Mouse (Mus musculus) hindbrain, embryonic 14.5 days (tissue): ENCODE results near the gene Tmc8. TPM values are rescaled to one million over a fixed set of nuclear protein-coding genes. Genes with fewer than 3 reads are reported as not detected.

Source experiments
- ATAC-seq: fragments of 200-750 bp; cut with Nextera tagmentation; 2 replicates; pipeline ENCODE4 v1.8.0; 2017; ENCODE audit warnings: moderate number of reproducible peaks, mild to moderate bottlenecking, moderate TSS enrichment, moderate library complexity; ENCODE audit not compliant: low FRiP score
- DNase-seq: peaks from one replicate; pipeline ENCODE4 v3.0.0-alpha.2; 2015; ENCODE audit warnings: low spot score
- H3K27ac ChIP-seq: fragments of 300-500 bp; sonication (generic); 2 replicates; pipeline ENCODE4 v1.5.1; 2014; ENCODE audit warnings: mild to moderate bottlenecking, moderate library complexity
- H3K27me3 ChIP-seq: fragments of 300-500 bp; sonication (generic); 2 replicates; pipeline ENCODE4 v1.6.1; 2014; ENCODE audit warnings: mild to moderate bottlenecking, low read length, mixed read lengths; ENCODE audit not compliant: control insufficient read depth, insufficient read depth
- H3K36me3 ChIP-seq: fragments of 300-500 bp; sonication (generic); replicated peaks from 2 replicates; pipeline ENCODE4 v1.6.1; 2014; ENCODE audit not compliant: control insufficient read depth, insufficient read depth
- H3K4me1 ChIP-seq: fragments of 300-500 bp; sonication (generic); replicated peaks from 2 replicates; pipeline ENCODE4 v1.6.1; 2014; ENCODE audit warnings: antibody characterized with exemption, low read length, mixed read lengths; ENCODE audit not compliant: control insufficient read depth, insufficient read depth
- H3K4me2 ChIP-seq: fragments of 300-500 bp; sonication (generic); replicated peaks from 2 replicates; pipeline ENCODE4 v1.6.1; 2014; ENCODE audit warnings: mild to moderate bottlenecking, moderate library complexity
- H3K4me3 ChIP-seq: fragments of 300-500 bp; sonication (generic); replicated peaks from 2 replicates; pipeline ENCODE4 v1.5.1; 2014; ENCODE audit warnings: mild to moderate bottlenecking, low read length
- H3K9ac ChIP-seq: fragments of 300-500 bp; sonication (generic); 2 replicates; pipeline ENCODE4 v1.6.1; 2014
- H3K9me3 ChIP-seq: fragments of 300-500 bp; sonication (generic); 2 replicates; pipeline ENCODE4 v1.6.1; 2016; ENCODE audit warnings: low read length; ENCODE audit not compliant: control insufficient read depth
- WGBS: fragments of 180-500 bp; shearing (Covaris S2); extraction: QIAGEN DNeasy Blood & Tissue Kit; methylation state at CpG from one replicate; pipeline ENCODE4 v1.1.7; 2014; 5-methylcytosine and 5-hydroxymethylcytosine counted together
- polyA plus RNA-seq: library from polyadenylated mRNA; unstranded; fragments of >200 nt; fragmentation: Nextera tagmentation; extraction: Ambion mirVana; gene quantifications from 2 replicates; pipeline ENCODE4 v1.2.1, GENCODE M21; 2014

Tmc8 gene
- polyA plus RNA-seq, 1 experiment from 2014 or later, result 0.68 TPM

GRCm38 (mm10) chr11:117799174-117799573 lies 17.3 kb downstream of the Tmc8 start:
- H3K4me1 ChIP-seq, result no peaks in the 10 kb centered on the region
- H3K4me2 ChIP-seq, result no peak overlapping the region
- H3K27ac ChIP-seq, result no peak overlapping the region
- H3K9me3 ChIP-seq, result no peaks in the 10 kb centered on the region
- no peak overlapping the region for H3K4me3 ChIP-seq
- 76% methylated on average over 5 of the region's 5 CpGs for WGBS
- no peak overlapping the region for H3K9ac ChIP-seq
- DNase-seq (no peak), ATAC-seq (no peak)
- H3K27me3 ChIP-seq, result no peaks in the 10 kb centered on the region
- H3K36me3 ChIP-seq, result no peaks in the 10 kb centered on the region

GRCm38 (mm10) chr11:117800038-117800437 lies 18.2 kb downstream of the Tmc8 start:
- H3K4me1 ChIP-seq, result no peaks in the 10 kb centered on the region
- H3K9me3 ChIP-seq, result no peaks in the 10 kb centered on the region
- DNase-seq (no peak), ATAC-seq (no peak)
- no peaks in the 10 kb centered on the region for H3K27me3 ChIP-seq
- 89% methylated on average over 7 of the region's 7 CpGs for WGBS
- H3K4me2 ChIP-seq, result no peak overlapping the region
- no peak overlapping the region for H3K4me3 ChIP-seq
- no peak overlapping the region for H3K27ac ChIP-seq
- H3K9ac ChIP-seq, result no peak overlapping the region
- no peaks in the 10 kb centered on the region for H3K36me3 ChIP-seq

- H3K36me3 ChIP-seq, result no peaks in the 10 kb centered on the region
- H3K9ac ChIP-seq, result no peak overlapping the region
- no peaks in the 10 kb centered on the region for H3K27me3 ChIP-seq
- H3K4me2 ChIP-seq, result no peak overlapping the region
- no peaks in the 10 kb centered on the region for H3K9me3 ChIP-seq
- WGBS, result 81% methylated on average over 7 of the region's 7 CpGs
- no peak for DNase-seq
- H3K4me1 ChIP-seq, result no peaks in the 10 kb centered on the region
- H3K27ac ChIP-seq, result no peak overlapping the region
- no peak for ATAC-seq
- no peak overlapping the region for H3K4me3 ChIP-seq
These were observed 19.8 kb downstream of the Tmc8 start for GRCm38 (mm10) chr11:117801650-117802049.

- Histone ChIP-seq H3K4me3 (no peak overlapping the region), H3K27ac (no peak overlapping the region), H3K27me3 (no peaks in the 10 kb centered on the region), H3K4me2 (no peak overlapping the region), H3K4me1 (no peaks in the 10 kb centered on the region), H3K36me3 (no peaks in the 10 kb centered on the region), H3K9ac (no peak overlapping the region), H3K9me3 (no peaks in the 10 kb centered on the region)
- ATAC-seq (no peak), DNase-seq (no peak)
- WGBS, result 91% methylated on average over 3 of the region's 3 CpGs
These were observed 21.4 kb downstream of the Tmc8 start for GRCm38 (mm10) chr11:117803166-117803688.

- no peaks in the 10 kb centered on the region for H3K36me3 ChIP-seq
- H3K9me3 ChIP-seq, result no peaks in the 10 kb centered on the region
- H3K4me2 ChIP-seq, result no peak overlapping the region
- ATAC-seq (no peak), DNase-seq (no peak)
- no peak overlapping the region for H3K9ac ChIP-seq
- H3K4me1 ChIP-seq, result peaks cover 18% of the 10 kb centered on the region
- 94% methylated on average over 6 of the region's 6 CpGs for WGBS
- no peak overlapping the region for H3K27ac ChIP-seq
- H3K27me3 ChIP-seq, result peaks cover 19% of the 10 kb centered on the region
- no peak overlapping the region for H3K4me3 ChIP-seq
These were observed 24.9 kb downstream of the Tmc8 start for GRCm38 (mm10) chr11:117806781-117807180.

GRCm38 (mm10) chr11:117809407-117810311 lies 27.8 kb downstream of the Tmc8 start, which contains the start of the genes Gm20708 and Syngr2:
Gm20708 (plus strand) TSS chr11:117809668.
Syngr2 (plus strand) TSS chr11:117809668.
- Histone ChIP-seq H3K4me2 (peak within 1 kb of the TSS; percentile 84), H3K36me3 (no peaks in the 10 kb centered on the region), H3K9me3 (no peaks in the 10 kb centered on the region), H3K27ac (no peak within 1 kb of the TSS), H3K4me1 (peaks cover 18% of the 10 kb centered on the region), H3K9ac (peak within 1 kb of the TSS; percentile 63), H3K27me3 (peaks cover 19% of the 10 kb centered on the region), H3K4me3 (peak within 1 kb of the TSS; percentile 56)
- WGBS, result under 1% methylated on average over 72 of the region's 75 CpGs
- peak; percentile 67 for DNase-seq
- ATAC-seq, result peak; percentile 66; the same call in 1 of the 2 replicates

GRCm38 (mm10) chr11:117810401-117811046 lies 28.6 kb downstream of the Tmc8 start:
- H3K4me1 ChIP-seq, result peaks cover 18% of the 10 kb centered on the region
- H3K9ac ChIP-seq, result peak overlapping the region; percentile 63; the same call in 1 of the 2 replicates
- H3K36me3 ChIP-seq, result no peaks in the 10 kb centered on the region
- no peaks in the 10 kb centered on the region for H3K9me3 ChIP-seq
- peak overlapping the region; percentile 84 for H3K4me2 ChIP-seq
- under 1% methylated on average over 21 of the region's 21 CpGs for WGBS
- peak; percentile 80; the same call in 1 of the 2 replicates for ATAC-seq
- no peak overlapping the region for H3K27ac ChIP-seq
- DNase-seq, result peak; percentile 66
- H3K27me3 ChIP-seq, result peaks cover 19% of the 10 kb centered on the region
- peak overlapping the region; percentile 56 for H3K4me3 ChIP-seq

GRCm38 (mm10) chr11:117813867-117814266 lies 32.0 kb downstream of the Tmc8 start:
- H3K9ac ChIP-seq, result no peak overlapping the region
- no peak overlapping the region for H3K4me2 ChIP-seq
- H3K27me3 ChIP-seq, result peaks cover 16% of the 10 kb centered on the region
- 82% methylated on average over 5 of the region's 5 CpGs for WGBS
- H3K27ac ChIP-seq, result no peak overlapping the region
- peaks cover 18% of the 10 kb centered on the region for H3K4me1 ChIP-seq
- DNase-seq (no peak), ATAC-seq (no peak)
- no peaks in the 10 kb centered on the region for H3K9me3 ChIP-seq
- no peak overlapping the region for H3K4me3 ChIP-seq
- no peaks in the 10 kb centered on the region for H3K36me3 ChIP-seq

GRCm38 (mm10) chr11:117814704-117815366 lies 33.0 kb downstream of the Tmc8 start:
- H3K27ac ChIP-seq, result no peak overlapping the region
- peaks cover 10% of the 10 kb centered on the region for H3K4me1 ChIP-seq
- no peak overlapping the region for H3K4me3 ChIP-seq
- no peaks in the 10 kb centered on the region for H3K36me3 ChIP-seq
- DNase-seq (no peak), ATAC-seq (no peak)
- no peaks in the 10 kb centered on the region for H3K9me3 ChIP-seq
- 96% methylated on average over 6 of the region's 6 CpGs for WGBS
- no peak overlapping the region for H3K9ac ChIP-seq
- peaks cover 6% of the 10 kb centered on the region for H3K27me3 ChIP-seq
- H3K4me2 ChIP-seq, result no peak overlapping the region
